Mouse (Mus musculus) bone marrow macrophage, adult 2 months (primary cell): ENCODE data around the gene Vwa3a.

Experiments used
- CTCF ChIP-seq: IDR thresholded peaks from 2 replicates; pipeline ENCODE4 v1.5.1; 2012; ENCODE audit warnings: low read depth, mild to moderate bottlenecking, low read length, moderate library complexity
- POLR2A ChIP-seq: IDR thresholded peaks from 2 replicates; pipeline ENCODE4 v1.6.1; 2012; ENCODE audit warnings: mild to moderate bottlenecking, low read depth, low read length, borderline replicate concordance

- no peak for TF ChIP-seq CTCF
- no peak for TF ChIP-seq POLR2A
Measured at GRCm38 (mm10) chr7:120767369-120767768, 28.3 kb downstream of the Vwa3a start.
